Mouse (Mus musculus): Measurements from ENCODE around the gene Fcgrt.
"Not testable (repeated sequence)": the region's sequence is repeated elsewhere in the genome, so short reads cannot be mapped to it uniquely, and the experiment has no call there.

Fcgrt gene

DNA sequence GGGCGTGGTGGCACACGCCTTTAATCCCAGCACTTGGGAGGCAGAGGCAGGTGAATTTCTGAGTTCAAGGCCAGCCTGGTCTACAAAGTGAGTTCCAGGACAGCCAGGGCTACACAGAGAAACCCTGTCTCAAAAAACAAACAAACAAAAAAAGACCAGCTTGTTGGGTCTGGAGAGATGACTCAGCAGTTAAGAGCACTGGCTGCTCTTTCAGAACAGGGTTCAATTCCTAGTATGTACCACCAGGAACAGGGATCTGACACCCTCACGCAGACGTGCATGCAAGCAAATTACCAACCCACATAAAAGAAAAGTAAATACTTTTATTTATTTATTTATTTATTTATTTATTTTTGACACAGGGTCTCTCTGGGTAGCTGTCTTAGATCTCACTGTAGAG lies 6.4 kb upstream of the Fcgrt start:
- DNase-seq (ENCODE audit: low spot score in 2 of 2), result not testable (repeated sequence)

DNA sequence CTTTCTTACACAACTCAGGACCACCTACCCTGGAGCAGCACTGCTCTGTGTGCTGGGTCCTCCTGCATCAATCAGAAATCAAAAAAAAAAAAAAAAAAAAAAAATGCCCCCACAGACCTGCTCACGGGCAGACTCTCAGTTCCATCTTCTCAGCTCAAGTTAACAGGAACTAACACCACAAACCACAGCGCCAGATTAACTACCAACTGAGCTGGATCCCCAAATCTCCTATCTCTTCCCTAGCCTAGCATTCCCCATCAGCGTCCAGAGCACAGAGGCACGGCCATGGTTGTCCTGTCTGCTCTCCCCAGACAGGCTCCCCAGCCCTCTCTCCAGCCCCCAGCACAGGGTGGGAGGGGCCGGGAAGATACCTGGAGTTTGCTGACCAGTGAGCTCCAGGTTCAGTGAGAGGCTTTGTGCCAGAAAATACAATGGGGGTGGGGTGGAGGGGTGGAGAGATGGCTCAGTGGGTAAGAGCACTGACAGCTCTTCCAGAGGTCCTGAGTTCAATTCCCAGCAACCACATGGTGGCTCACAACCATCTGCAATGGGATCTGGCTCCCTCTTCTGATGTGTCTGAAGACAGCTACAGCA lies 3.5 kb upstream of the Fcgrt start:
- no peak for DNase-seq (ENCODE audit: low spot score in 2 of 2)

DNA sequence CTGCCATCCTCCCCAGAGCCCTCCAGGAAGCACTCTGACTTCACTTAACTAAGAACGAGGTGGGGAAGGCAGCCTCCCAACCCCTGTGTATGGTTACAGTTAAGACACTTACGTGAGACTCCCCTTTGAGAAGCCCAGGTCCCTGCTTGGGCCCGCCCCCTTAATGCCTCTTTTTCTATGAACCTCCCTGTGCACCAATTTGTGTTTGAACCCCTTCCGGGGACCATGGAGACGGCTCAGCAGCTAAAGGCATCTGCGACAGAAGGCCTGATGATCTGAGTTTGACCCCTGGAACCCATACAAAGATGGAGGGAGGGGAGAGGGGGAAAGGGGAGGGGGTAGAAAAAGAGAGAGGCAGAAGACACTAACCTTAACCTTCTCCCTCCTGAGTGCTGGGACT lies 2.8 kb upstream of the Fcgrt start:
- no peak for DNase-seq (ENCODE audit: low spot score in 2 of 2)

DNA sequence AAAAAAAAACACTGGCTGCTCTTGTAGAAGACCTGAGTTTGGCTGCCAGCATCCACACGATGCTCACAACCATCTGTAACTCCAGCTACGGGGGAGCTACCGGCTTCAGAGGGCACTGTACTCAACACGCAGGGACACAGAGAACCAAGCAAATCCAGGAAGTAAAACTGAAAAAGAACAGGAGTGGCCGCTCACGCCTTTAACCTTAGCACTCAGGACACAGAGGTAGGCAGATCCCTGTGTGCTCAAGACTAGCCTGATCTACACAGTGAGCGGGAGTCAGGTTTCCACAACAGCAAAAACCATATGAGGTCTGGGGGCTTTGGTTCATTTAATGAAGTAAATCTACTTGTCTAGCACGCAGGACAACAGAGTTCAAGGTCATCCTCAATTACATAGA lies 1.8 kb upstream of the Fcgrt start:
- no peak for DNase-seq (ENCODE audit: low spot score in 2 of 2)

DNA sequence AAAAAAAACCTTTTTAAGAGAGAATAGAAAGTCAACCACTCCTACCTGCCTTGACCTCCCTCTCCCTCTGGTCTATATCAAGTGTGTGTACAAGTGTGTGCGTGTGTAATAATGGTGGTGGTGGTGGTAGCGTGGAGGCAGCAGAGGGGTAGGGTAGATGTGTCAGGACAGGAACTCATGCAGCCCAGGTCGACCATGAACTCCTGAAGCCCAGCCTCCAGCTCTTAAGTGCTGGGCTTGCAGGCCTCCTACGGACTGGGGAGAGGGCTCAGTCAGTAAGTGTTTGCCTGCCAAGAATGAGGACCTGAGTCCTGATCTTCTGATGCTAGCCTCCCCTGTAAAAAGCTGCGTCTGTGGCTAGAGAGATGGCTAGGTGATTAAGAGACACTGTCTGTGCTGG lies 1.3 kb upstream of the Fcgrt start:
- DNase-seq (ENCODE audit: low spot score in 2 of 2), result no peak

DNA sequence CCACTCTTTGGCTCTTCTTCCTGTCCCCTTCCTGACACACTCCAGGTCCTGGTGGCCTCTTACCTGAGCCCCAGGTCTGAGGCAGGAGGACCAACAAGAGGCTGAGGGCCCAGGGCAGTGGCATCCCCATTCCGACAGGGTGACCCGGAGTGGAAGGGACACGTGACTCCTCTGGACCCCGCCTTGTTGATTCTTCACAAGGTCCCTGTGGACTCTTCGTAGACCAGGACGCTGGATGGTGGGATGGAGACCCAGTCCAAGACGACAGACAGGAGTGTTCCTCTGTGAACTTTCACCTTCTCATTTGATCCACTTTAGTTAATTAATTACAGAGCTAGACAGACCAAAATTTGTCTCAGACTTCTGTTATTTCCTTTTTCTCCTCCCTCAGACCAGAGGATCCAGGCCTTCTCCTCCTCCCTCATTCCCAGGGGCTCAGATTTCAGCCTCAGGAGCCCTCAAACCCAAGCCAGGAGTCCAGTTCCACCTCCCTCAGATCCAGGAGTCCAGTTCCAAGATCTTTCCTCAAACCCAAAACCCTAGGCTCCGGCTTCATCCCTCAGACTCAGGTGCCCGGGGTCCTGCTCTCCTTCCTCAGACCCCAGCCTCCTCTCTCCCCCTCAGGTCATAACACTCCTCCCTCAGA lies 588 bp downstream of the Fcgrt start:
- no peak for DNase-seq (ENCODE audit: low spot score in 2 of 2)

DNA sequence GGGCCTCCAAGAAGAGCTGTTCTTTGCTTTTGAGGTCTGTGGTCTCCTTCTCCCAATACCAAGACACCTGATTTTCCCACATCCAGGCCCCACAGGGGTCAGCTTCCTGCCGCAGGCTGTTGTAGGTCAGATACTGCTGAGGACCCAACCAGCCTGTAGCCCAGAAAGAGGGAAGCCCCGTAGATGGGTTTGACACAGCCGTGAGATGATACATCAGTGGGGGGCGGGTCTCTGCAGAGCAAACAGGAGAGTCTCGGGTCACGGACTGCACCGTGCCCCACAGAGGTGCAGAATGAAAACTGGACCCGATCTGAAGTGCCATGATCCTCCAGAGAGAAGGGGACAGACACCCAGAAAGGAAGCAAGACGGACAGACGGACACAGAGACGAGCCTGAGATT lies 1.2 kb downstream of the Fcgrt start:
- no peak for DNase-seq (ENCODE audit: low spot score in 2 of 2)

DNA sequence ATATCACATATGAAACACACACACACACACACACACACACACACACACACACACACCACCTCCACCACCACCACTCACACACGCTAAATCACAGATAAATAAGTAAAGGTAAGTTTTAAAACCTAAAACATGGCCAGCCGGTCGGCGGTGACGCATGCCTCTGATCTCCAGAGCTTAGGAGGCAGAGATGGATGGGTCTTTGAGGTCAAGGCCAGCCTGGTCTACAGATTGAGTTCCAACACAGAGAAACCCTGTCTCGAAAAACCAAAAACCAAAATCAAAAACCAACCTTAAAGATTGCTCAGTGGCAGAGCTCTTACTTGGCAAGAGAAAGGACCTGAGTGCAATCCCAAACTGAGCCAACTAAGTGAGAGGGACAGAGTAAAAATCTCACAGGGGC lies 3.6 kb downstream of the Fcgrt start:
- no peak for DNase-seq (ENCODE audit: low spot score in 2 of 2)

DNA sequence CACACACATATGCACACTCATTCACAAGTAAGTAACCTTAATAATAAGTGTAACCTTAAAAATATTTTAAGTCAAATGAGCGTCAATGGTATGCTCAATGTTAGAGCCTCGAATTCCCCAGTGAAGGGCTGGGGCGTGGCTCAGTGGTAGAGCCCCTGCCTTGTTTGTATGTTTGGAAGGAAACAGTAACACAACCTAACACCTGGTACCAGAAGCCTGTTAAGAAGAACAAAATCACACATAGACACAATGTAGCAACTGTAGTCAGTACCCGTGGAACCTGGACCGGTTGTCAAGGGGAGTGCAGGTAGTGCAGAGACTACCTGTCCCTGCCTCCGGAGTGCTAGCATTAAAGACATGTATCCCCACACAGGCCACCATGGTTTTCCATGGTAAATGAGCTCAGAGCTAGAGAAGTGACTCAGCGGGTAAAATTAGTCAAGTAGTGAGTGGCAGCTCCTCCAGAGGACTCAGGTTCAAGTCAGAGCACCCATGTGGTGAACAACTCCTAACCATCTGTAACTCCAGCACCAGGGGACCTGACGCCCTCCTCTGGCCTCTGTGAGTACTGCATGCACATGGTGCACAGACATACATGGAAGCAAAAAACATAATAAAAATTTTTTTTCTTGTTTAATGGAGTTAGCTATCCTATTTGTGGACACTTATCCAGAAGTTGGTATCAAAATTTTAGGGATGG lies 5.0 kb downstream of the Fcgrt start:
- DNase-seq (ENCODE audit: low spot score in 2 of 2), result no peak

DNA sequence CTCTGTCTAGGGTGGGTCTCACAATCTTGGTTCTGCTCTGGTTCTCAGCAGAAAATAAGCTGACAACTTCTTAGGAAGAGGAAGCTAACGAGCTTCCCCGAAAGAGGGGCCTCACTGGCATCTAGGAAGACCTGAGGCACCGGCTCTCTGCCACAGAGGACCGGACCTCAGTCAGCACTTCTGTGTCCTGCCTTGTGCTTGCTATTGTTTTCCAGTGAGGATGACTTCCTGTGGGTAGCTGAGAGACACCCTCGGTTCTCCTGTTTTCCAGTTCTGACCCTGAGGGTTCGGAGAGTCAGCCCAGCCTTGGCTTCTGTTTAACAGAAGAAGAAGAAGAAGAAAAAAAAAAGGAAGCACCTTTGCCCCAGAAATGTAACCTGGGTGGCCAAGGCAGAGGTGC lies 6.2 kb downstream of the Fcgrt start:
- DNase-seq (ENCODE audit: low spot score in 2 of 2), result no peak

DNA sequence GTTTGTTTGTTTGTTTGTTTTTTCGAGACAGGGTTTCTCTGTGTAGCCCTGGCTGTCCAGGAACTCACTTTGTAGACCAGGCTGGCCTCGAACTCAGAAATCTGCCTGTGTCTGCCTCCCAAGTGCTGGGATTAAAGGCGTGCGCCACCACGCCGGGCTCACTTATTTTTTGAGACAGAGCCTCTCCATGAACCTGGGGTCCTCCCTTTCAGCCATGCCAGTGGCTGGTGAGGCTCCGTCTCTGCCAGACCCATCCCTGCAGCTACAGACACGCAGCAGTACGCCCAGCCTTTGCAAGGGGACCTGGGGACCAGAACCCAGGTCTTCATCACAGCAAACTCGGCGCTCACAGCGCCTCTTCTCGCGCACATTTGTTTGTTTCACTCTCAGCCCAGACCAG lies 7.7 kb downstream of the Fcgrt start:
- DNase-seq (ENCODE audit: low spot score in 2 of 2), result not testable (repeated sequence)

DNA sequence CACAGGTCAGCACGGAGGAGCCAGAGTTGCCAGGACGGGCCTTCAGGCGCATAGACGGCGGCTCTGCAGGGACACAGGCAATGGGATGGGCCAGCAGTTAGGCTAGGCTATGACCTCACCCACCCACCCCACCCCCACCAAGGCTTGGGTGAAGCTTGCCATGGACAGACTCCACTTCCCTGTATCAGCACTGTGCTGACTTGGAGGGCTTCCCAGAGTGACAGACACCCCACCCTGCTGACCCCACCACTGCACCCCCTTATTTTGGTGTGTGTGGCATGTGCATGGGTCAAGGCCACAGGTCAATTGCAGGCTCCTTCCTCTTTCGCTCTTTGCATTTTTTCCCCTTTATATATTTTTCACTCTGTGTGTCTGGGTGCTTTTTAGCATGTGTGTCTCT lies 8.3 kb downstream of the Fcgrt start:
- no peak for DNase-seq (ENCODE audit: low spot score in 2 of 2)

DNA sequence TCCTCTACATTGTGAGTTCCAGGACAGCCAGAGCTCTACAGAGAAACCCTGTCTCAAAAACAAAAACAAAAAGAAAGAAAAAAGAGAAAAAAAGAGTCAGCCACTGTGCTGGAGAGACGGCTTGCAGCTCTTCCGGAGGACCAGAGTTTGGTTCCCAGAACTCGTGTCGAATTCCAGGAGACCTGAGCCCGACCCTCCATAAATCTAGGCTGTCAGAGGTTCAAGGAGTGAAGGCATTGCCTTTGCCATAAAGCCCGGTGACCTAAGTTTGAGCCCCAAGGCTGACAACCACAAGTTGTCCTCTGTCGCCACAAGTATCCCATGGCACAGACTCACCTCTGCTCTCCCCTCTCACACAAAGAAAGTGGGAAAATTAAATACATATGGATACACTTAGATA lies 9.5 kb downstream of the Fcgrt start:
- no peak for DNase-seq (ENCODE audit: low spot score in 2 of 2)

DNA sequence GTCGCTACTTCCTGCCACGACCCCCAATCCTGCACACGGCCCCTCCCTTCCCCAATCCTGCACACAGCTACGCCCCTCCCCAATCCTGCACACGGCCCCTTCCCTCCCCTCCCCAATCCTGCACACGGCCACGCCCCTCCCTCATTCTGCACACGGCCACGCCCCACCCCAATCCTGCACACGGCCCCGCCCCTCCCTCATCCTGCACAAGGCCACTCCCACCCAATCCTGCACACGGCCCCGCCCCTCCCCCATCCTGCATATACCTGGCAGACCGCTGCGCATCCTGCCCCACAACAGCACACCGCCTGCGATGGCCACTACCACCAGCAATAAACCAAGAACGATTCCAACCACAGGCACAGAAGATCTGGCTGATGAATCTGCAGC lies 10.1 kb downstream of the Fcgrt start:
- DNase-seq (ENCODE audit: low spot score in 2 of 2), result no peak

DNA sequence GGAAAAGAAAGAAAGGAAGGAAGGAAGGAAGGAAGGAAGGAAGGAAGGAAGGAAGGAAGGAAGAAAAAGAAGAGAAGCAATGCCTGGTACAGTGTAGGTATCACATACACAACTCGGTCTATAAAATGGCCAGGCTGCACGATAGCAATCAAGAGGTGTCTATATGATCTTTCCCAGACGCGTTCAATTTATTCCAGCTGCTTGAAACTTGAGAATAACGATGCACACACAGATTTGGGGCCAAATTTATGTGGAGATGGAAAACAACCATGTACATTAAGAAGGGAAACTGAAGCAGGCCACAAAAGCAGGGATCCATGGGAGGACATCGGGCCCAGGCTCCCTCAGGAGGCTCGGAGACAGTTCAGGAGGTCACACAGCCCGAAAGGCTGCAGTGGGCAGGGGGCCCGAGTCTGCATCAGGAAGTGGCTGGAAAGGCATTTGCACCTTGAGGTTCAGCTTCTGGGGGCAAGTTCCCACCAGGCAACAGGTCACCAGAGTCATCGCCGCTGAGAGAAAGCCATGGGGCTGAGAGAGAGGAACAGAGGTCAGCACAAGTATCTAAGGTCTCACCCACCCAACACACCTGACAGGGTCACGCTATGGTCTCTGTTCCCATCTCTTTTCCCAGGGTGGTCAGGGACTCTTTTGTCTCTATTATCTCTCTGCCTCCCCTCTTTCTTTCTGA lies 10.7 kb downstream of the Fcgrt start:
- DNase-seq (ENCODE audit: low spot score in 2 of 2), result no peak

DNA sequence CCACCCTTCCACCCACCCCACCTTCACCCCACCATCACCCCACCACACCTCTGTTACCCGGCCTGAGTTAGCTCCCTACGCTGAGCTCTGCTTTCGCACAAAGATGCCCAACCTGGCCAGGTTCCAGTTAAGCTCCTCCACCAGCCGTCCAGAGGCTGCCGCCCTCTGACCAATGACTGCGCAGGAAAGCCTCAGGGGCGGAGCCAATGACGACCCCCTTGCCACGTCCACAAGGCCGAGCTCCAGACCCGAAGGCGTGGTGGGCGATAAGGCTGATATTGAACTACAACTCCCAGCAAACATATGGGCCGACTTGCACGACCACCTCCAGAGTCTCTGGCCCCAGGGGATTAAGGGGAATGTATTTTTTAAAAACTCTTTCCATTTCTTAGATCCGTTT lies 11.6 kb downstream of the Fcgrt start, which contains the start of gene Rcn3:
Gene Rcn3 (minus strand): TSS at position 174 of the 400 bp plus-strand sequence.
- no peak for DNase-seq (ENCODE audit: low spot score in 2 of 2)

DNA sequence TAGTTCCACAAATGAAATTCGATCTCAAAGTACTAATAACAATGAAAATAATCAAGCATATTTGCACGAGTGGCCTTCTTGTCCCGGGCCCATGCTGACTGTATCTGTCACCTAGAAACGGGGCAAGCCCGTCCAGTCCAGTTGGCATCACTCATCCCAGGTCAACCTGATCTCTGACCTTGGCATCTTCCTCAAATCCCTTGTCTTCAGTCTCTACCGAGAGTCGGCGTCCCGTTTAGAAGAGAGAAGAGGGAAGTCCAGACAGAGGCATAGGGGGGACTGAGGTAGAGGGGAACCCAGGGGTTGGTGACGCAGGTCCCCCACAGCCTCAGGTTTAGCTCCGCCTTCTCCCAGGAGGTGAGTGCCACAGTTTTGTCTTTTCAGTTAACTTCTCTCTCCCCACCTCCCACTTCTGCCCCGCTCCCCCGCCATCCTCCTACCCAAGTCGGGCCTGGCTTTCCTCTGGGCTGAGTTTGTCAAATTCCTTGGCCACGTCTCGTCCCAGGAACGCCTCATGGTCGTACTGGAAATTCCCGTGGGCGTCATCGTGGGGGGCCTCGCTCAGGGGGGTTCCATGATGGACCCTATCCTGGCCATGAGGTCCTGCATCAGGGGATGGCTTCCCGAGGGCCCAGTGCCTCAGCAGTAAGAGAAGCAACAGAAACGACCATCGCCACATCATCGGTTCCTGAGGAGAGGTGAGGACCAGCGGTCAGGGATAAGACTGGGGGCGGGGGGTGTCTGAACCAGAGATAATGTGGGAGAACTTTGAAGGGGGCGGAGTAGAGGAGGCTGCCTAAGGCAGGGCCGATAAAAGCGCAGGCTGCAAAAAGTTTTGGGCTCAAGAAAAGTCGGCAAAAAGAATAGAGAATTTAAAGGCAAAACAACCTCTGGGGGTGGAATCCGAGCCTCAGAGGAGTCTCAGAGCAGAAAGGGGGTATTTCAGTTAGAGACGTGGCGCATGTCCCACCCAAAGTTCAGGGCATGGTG lies 12.4 kb downstream of the Fcgrt start:
- no peak for DNase-seq (ENCODE audit: low spot score in 2 of 2)

DNA sequence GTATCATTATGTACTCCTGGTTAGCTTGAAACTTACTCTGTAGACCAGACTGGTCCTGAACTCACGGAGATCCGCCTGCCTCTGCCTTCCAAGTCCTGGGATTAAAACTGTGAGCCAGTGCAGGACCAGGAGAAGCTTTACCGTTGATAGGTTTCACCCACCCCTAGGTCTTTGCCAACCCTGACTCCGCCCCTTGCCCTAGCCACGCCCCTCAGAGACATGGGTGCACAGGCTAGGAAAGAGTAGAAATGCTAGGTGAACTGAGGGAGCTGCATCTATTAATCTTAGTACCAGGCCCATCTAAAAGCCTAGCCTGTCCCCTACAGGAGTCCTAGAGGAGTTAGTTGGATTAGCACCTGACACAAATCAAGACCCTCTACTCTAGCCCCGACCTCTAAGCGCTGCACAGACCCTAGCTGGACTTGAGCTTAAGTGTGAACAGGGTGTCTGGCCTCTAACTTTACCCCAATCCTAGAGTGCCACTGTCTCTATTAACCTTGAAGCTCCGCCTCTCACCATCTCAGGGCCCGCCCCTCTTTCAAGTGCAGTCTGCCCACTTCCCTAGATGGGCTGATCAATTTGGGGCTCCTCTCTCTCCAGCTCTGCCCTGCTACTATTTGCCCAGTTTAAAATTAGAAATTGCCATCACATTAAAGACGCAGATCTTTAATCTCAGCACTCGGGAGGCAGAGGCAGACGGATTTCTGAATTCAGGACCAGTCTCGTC lies 13.2 kb downstream of the Fcgrt start:
- DNase-seq (ENCODE audit: low spot score in 2 of 2), result no peak

DNA sequence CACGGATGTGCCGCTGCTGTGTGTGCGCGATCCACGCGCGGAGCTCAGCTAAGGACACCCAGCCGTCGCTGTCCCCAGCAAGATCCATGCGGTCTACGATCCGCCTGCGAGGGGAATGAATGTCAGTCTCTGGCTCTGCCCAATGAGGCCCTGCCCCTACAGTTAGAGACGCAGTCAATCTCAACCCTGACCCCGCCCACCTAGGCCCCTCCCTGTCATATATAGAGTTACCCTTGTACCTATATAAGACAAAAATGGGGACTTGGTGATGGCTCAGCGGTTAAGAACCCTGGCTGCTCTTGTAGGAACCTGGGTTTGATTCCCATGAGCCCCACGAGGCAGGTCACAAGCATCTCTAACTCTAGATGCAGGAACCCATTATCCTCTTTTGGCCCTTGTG lies 15.1 kb downstream of the Fcgrt start:
- no peak for DNase-seq (ENCODE audit: low spot score in 2 of 2)

DNA sequence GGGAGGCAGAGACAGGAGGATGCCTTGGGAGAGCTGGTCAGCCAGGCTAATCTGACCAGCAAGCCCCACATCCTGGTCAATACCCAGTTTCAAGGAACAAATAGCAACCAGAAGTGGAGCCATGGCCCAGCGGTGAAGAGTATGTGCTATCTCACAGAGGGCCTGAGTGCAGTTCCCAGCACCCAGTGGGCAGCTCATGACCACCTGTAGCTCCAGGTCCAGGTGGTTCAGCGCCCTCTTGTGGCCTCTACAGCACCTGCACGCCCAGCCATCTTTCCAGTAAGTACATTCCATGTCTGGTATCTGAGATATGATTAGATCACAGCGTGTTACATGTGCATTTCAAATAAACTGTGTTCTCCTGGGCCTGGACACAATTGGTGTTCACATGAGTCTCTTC lies 17.6 kb downstream of the Fcgrt start:
- no peak for DNase-seq (ENCODE audit: low spot score in 2 of 2)
